Mouse (Mus musculus) lung, adult 2 months (tissue): ENCODE measurements around the gene Hpn.

Source experiments
- CTCF ChIP-seq: fragments of 200-500 bp; IDR thresholded peaks from 2 replicates; pipeline ENCODE4 v1.5.1; 2011; ENCODE audit warnings: mild to moderate bottlenecking, low read length, control low read depth; ENCODE audit not compliant: insufficient read depth
- POLR2A ChIP-seq: fragments of 200-500 bp; IDR thresholded peaks from 2 replicates; pipeline ENCODE4 v1.6.1; 2011; ENCODE audit warnings: low read depth, mild to moderate bottlenecking, control low read depth, low read length, borderline replicate concordance; ENCODE audit errors: extremely low read depth

DNA sequence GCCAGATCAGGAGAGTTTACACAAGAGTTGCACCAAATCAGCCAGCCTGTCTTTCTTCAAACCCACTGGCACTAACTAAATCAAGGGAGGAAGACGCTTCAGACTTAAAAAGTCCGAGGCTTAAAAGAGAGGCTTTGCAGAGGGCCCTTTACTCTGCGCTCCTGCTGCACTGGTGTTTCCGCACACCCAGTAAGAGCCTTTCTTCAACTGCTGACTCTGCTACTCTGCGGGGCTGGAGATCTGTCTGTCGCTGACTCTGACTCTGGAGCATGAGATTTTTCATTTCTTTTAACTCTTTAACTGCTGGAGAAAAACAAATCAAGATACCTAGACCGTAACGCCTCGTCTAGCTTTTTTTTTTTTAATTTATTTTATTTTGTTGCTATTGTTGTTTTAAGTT is 30.9 kb downstream of the Hpn start:
- TF ChIP-seq CTCF: no peak
- TF ChIP-seq POLR2A: no peak
